Mouse (Mus musculus) myocyte (in vitro differentiated cells): ENCODE results near the gene Slc35b2. TPM values are rescaled to one million over a fixed set of nuclear protein-coding genes. Genes with fewer than 3 reads are reported as not detected.

Source experiments
- H3K27me3 ChIP-seq: one replicate; pipeline ENCODE4 v1.6.1; 2011; ENCODE audit not compliant: control insufficient read depth, insufficient read depth, insufficient read length
- H3K36me3 ChIP-seq: one replicate; pipeline ENCODE4 v1.6.1; 2011; ENCODE audit not compliant: control insufficient read depth, insufficient read depth
- H3K4me2 ChIP-seq: one replicate; pipeline ENCODE4 v1.6.1; 2011; ENCODE audit warnings: low read depth, control low read depth
- H3K4me3 ChIP-seq: one replicate; pipeline ENCODE4 v1.5.1; 2011; ENCODE audit warnings: mild to moderate bottlenecking, control low read depth, moderate library complexity
- H3K79me2 ChIP-seq: one replicate; pipeline ENCODE4 v1.6.1; 2011; ENCODE audit not compliant: control insufficient read depth, insufficient read depth
- H3ac ChIP-seq: one replicate; pipeline ENCODE4 v1.6.1; 2011; ENCODE audit not compliant: control insufficient read depth, insufficient read length
- CEBPB ChIP-seq: IDR thresholded peaks from 2 replicates; pipeline ENCODE4 v1.6.1; 2011; ENCODE audit warnings: mild to moderate bottlenecking, moderate library complexity; ENCODE audit not compliant: poor library complexity, insufficient read depth, severe bottlenecking
- E2F4 ChIP-seq: IDR thresholded peaks from one replicate; pipeline ENCODE4 v1.6.1; 2011; ENCODE audit warnings: mild to moderate bottlenecking, control low read depth, moderate library complexity; ENCODE audit not compliant: insufficient read depth
- MAX ChIP-seq: IDR thresholded peaks from one replicate; pipeline ENCODE4 v1.6.1; 2011; ENCODE audit warnings: low read depth, mild to moderate bottlenecking, control low read depth
- MYOD1 ChIP-seq, 3 experiments: IDR thresholded peaks; one replicate each; pipeline ENCODE4 v1.6.1; 2011; ENCODE audit warnings: control low read depth in 2 of 3, low read depth in 2 of 3, mild to moderate bottlenecking in 2 of 3, moderate library complexity in 1 of 3; ENCODE audit not compliant: insufficient read length in 2 of 3, control insufficient read depth in 1 of 3
- MYOG ChIP-seq, 3 experiments: IDR thresholded peaks; one replicate each; pipeline ENCODE4 v1.6.1; 2011; ENCODE audit warnings: control low read depth in 2 of 3, low read depth in 2 of 3, mild to moderate bottlenecking in 2 of 3; ENCODE audit not compliant: insufficient read length in 2 of 3, control insufficient read depth in 1 of 3, insufficient read depth in 1 of 3
- POLR2A ChIP-seq: IDR thresholded peaks from one replicate; pipeline ENCODE4 v1.6.1; 2011; ENCODE audit warnings: low read depth, mild to moderate bottlenecking, control low read depth, moderate library complexity; ENCODE audit not compliant: insufficient read length
- POLR2AphosphoS2 ChIP-seq: IDR thresholded peaks from one replicate; pipeline ENCODE4 v1.6.1; 2011; ENCODE audit warnings: low read depth, control low read depth; ENCODE audit not compliant: insufficient read length
- REST ChIP-seq: IDR thresholded peaks from one replicate; pipeline ENCODE4 v1.6.1; 2011; ENCODE audit warnings: mild to moderate bottlenecking, control low read depth, moderate library complexity; ENCODE audit not compliant: insufficient read depth, insufficient read length
- SRF ChIP-seq: IDR thresholded peaks from one replicate; pipeline ENCODE4 v1.6.1; 2011; ENCODE audit warnings: low read depth; ENCODE audit not compliant: control insufficient read depth, insufficient read length
- TCF12 ChIP-seq: IDR thresholded peaks from one replicate; pipeline ENCODE4 v1.6.1; 2011; ENCODE audit warnings: mild to moderate bottlenecking, control low read depth; ENCODE audit not compliant: poor library complexity, insufficient read depth, severe bottlenecking
- TCF3 ChIP-seq: IDR thresholded peaks from one replicate; pipeline ENCODE4 v1.6.1; 2011; ENCODE audit warnings: low read depth, control low read depth; ENCODE audit not compliant: insufficient read length
- USF1 ChIP-seq: IDR thresholded peaks from one replicate; pipeline ENCODE4 v1.6.1; 2011; ENCODE audit warnings: low read depth, mild to moderate bottlenecking, control low read depth, moderate library complexity
- polyA plus RNA-seq: library from polyadenylated mRNA; unstranded; fragments of >200 nt; fragmentation: generic; extraction: Trizol; gene quantifications from one replicate; pipeline ENCODE4 v1.2.1, GENCODE M21; 2012; ENCODE audit warnings: missing spikeins

Slc35b2 gene
- polyA plus RNA-seq, 1 experiment, result 80.1 TPM

DNA sequence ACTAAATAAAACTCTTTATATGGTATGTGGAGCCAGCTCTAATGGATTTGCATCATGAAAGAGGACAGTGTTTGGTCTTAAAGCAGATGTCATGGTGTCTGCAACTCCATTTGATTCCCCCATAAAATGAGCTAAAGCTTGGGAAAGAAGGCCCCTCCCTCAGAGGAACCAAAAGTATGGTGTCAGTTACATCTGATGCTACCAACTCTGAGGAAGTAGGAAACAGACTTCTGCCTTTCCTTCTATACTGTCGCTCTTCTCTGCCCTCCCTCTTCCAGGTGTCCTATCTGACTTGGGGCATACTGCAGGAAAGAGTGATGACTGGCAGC, 2.3 kb downstream of the Slc35b2 start:
- no peak overlapping the region for H3K4me3 ChIP-seq
- H3K36me3 ChIP-seq, result peaks cover 47% of the 10 kb centered on the region
- peaks cover 27% of the 10 kb centered on the region for H3K79me2 ChIP-seq
- no peak overlapping the region for H3ac ChIP-seq
- no peak overlapping the region for H3K4me2 ChIP-seq
- no peaks in the 10 kb centered on the region for H3K27me3 ChIP-seq
- no peak for TF ChIP-seq MAX
- no peak for TF ChIP-seq REST
- no peak for TF ChIP-seq TCF12
- no peak for TF ChIP-seq E2F4
- TF ChIP-seq MYOD1 (IDR thresholded peaks at IDR 0.05; ENCODE audit: control insufficient read depth in 1 of 3, insufficient read length in 2 of 3, low read depth in 2 of 3), result no peak
- TF ChIP-seq MYOG (IDR thresholded peaks at IDR 0.05; ENCODE audit: control insufficient read depth in 1 of 3, insufficient read depth in 1 of 3, insufficient read length in 2 of 3, low read depth in 2 of 3), result no peak
- no peak for TF ChIP-seq POLR2A
- TF ChIP-seq CEBPB, result no peak
- no peak for TF ChIP-seq POLR2AphosphoS2
- no peak for TF ChIP-seq SRF
- no peak for TF ChIP-seq USF1
- no peak for TF ChIP-seq TCF3

DNA sequence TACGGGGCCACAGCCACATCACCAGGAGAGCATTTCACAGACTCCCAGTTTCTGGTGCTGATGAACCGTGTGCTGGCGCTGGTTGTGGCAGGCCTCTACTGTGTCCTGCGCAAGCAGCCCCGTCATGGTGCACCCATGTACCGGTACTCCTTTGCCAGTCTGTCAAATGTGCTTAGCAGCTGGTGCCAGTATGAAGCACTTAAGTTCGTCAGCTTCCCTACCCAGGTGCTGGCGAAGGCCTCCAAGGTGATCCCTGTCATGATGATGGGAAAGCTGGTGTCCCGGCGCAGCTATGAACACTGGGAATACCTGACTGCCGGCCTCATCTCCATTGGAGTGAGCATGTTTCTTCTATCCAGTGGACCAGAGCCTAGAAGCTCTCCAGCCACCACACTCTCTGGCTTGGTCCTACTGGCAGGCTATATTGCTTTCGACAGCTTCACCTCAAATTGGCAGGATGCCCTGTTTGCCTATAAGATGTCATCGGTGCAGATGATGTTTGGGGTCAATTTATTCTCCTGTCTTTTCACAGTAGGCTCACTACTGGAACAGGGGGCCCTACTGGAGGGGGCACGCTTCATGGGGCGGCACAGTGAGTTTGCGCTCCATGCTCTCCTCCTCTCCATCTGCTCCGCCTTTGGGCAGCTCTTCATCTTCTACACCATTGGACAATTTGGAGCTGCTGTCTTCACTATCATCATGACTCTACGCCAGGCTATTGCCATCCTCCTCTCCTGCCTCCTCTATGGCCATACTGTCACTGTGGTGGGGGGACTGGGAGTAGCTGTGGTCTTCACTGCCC, 2.9 kb downstream of the Slc35b2 start:
- no peak overlapping the region for H3K4me3 ChIP-seq

DNA sequence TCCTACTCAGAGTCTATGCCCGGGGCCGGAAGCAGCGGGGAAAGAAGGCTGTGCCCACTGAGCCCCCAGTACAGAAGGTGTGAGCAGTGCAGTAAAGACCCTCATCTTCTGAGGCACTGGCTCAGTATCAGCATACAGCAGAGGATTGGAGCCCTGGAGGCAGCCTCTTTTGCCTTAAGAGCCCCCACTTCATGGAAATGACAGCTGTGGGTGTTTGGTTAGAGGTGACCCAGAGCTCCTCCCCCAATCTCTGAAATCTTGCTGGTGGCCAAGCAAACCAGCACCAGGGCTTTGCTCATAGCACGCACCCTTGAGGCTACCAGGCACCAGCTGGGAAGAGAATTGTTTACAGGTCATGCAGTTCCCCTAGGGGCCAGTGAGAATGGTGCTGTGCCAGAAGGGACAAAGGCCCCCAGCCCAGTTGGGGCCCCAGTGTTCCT, 3.5 kb downstream of the Slc35b2 start:
- H3K27me3 ChIP-seq, result no peaks in the 10 kb centered on the region
- no peak overlapping the region for H3K4me2 ChIP-seq
- H3ac ChIP-seq, result no peak overlapping the region
- peak; percentile 14 for TF ChIP-seq POLR2A
- no peak for TF ChIP-seq USF1
- no peak for TF ChIP-seq MYOG (IDR thresholded peaks at IDR 0.05; ENCODE audit: control insufficient read depth in 1 of 3, insufficient read depth in 1 of 3, insufficient read length in 2 of 3, low read depth in 2 of 3)
- TF ChIP-seq REST, result no peak
- TF ChIP-seq TCF12, result no peak
- TF ChIP-seq POLR2AphosphoS2, result peak; percentile 18
- TF ChIP-seq CEBPB, result no peak
- TF ChIP-seq MYOD1 (IDR thresholded peaks at IDR 0.05; ENCODE audit: control insufficient read depth in 1 of 3, insufficient read length in 2 of 3, low read depth in 2 of 3), result no peak
- TF ChIP-seq E2F4, result no peak
- no peak for TF ChIP-seq SRF
- peaks cover 59% of the 10 kb centered on the region for H3K36me3 ChIP-seq
- no peak overlapping the region for H3K4me3 ChIP-seq
- peaks cover 39% of the 10 kb centered on the region for H3K79me2 ChIP-seq

More for the DNA sequence above, 2.9 kb downstream of the Slc35b2 start:
- Histone ChIP-seq H3K4me2 (no peak overlapping the region), H3K27me3 (no peaks in the 10 kb centered on the region), H3ac (no peak overlapping the region), H3K36me3 (peaks cover 53% of the 10 kb centered on the region), H3K79me2 (peaks cover 33% of the 10 kb centered on the region)
- TF ChIP-seq CEBPB (no peak), MYOG (IDR thresholded peaks at IDR 0.05; ENCODE audit: control insufficient read depth in 1 of 3, insufficient read depth in 1 of 3, insufficient read length in 2 of 3, low read depth in 2 of 3) (no peak), POLR2AphosphoS2 (peak; percentile 89), E2F4 (no peak), MYOD1 (IDR thresholded peaks at IDR 0.05; ENCODE audit: control insufficient read depth in 1 of 3, insufficient read length in 2 of 3, low read depth in 2 of 3) (no peak), SRF (no peak), MAX (no peak), TCF3 (no peak), USF1 (no peak), TCF12 (no peak), POLR2A (peak; percentile 52), REST (no peak)

DNA sequence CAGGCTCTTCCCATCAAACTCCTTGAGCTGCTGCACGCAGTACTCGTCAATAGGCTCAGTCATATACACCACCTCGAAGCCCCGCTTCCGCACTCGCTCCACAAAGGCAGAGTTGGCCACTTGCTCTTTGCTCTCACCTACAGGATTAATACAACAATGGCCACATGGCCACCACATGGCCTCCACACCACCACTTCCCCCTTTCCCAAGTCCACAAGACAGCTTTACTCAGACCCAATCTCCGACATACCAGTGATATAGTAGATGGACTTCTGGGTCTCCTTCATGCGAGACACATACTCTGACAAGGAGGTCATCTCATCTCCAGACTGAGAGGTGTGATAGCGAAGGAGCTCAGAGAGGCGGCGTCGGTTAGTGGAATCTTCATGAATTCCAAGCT, 5.3 kb downstream of the Slc35b2 start:
- H3K4me2 ChIP-seq, result no peak overlapping the region
- TF ChIP-seq MAX (no peak), REST (no peak), POLR2A (no peak), POLR2AphosphoS2 (no peak), E2F4 (no peak), CEBPB (no peak), SRF (no peak), MYOD1 (IDR thresholded peaks at IDR 0.05; ENCODE audit: control insufficient read depth in 1 of 3, insufficient read length in 2 of 3, low read depth in 2 of 3) (no peak), TCF12 (no peak), MYOG (IDR thresholded peaks at IDR 0.05; ENCODE audit: control insufficient read depth in 1 of 3, insufficient read depth in 1 of 3, insufficient read length in 2 of 3, low read depth in 2 of 3) (no peak), USF1 (no peak)
- H3K36me3 ChIP-seq, result peaks cover 59% of the 10 kb centered on the region
- no peak overlapping the region for H3ac ChIP-seq
- H3K4me3 ChIP-seq, result no peak overlapping the region
- no peaks in the 10 kb centered on the region for H3K27me3 ChIP-seq
- peaks cover 48% of the 10 kb centered on the region for H3K79me2 ChIP-seq
